Mouse (Mus musculus) thymus, adult 2 months (tissue): Measurements from ENCODE around the gene Got2. TPM values are rescaled to one million over a fixed set of nuclear protein-coding genes. Genes with fewer than 3 reads are reported as not detected.
"Not testable (repeated sequence)": the region's sequence is repeated elsewhere in the genome, so short reads cannot be mapped to it uniquely, and the experiment has no call there.

Experiments
- DNase-seq: peaks from one replicate; pipeline ENCODE4 v3.0.0; 2021
- H3K27ac ChIP-seq: fragments of 200-500 bp; 2 replicates; pipeline ENCODE4 v1.5.1; 2012; ENCODE audit warnings: low read length, control low read depth; ENCODE audit not compliant: control insufficient read depth, insufficient read depth
- H3K27me3 ChIP-seq: fragments of 200-500 bp; 2 replicates; pipeline ENCODE4 v1.6.1; 2012; ENCODE audit warnings: mild to moderate bottlenecking, low read length, moderate library complexity, mixed read lengths; ENCODE audit not compliant: control insufficient read depth, insufficient read depth
- H3K36me3 ChIP-seq: fragments of 200-500 bp; 2 replicates; pipeline ENCODE4 v1.6.1; 2012; ENCODE audit warnings: mild to moderate bottlenecking, low read length, moderate library complexity; ENCODE audit not compliant: control insufficient read depth, insufficient read depth
- H3K4me1 ChIP-seq: fragments of 200-500 bp; replicated peaks from 2 replicates; pipeline ENCODE4 v1.6.1; 2012; ENCODE audit warnings: low read length; ENCODE audit not compliant: control insufficient read depth, insufficient read depth
- H3K4me3 ChIP-seq: fragments of 200-500 bp; 2 replicates; pipeline ENCODE4 v1.5.1; 2012; ENCODE audit warnings: mild to moderate bottlenecking, low read length, control low read depth, moderate library complexity; ENCODE audit not compliant: control insufficient read depth, insufficient read depth
- CTCF ChIP-seq: fragments of 200-500 bp; IDR thresholded peaks from 2 replicates; pipeline ENCODE4 v1.5.1; 2012; ENCODE audit warnings: mild to moderate bottlenecking, control low read depth, low read length, moderate library complexity, borderline replicate concordance; ENCODE audit not compliant: control insufficient read depth, poor library complexity, insufficient read depth; ENCODE audit errors: extremely low read depth
- POLR2A ChIP-seq: fragments of 200-500 bp; IDR thresholded peaks from 2 replicates; pipeline ENCODE4 v1.6.1; 2012; ENCODE audit warnings: mild to moderate bottlenecking, low read length, control low read depth, moderate library complexity; ENCODE audit not compliant: control insufficient read depth, poor library complexity, insufficient read depth; ENCODE audit errors: extremely low read depth
- WGBS: fragments of 180-500 bp; shearing (Covaris S2); methylation state at CpG from one replicate; pipeline ENCODE4 v1.1.7; 2018; 5-methylcytosine and 5-hydroxymethylcytosine counted together
- polyA plus RNA-seq: library from polyadenylated mRNA; depleted of rRNA; stranded (reverse); fragments of >200 nt; gene quantifications from 2 replicates; pipeline ENCODE4 v1.2.3, GENCODE M21; 2012

Got2 gene
- polyA plus RNA-seq, 1 experiment = 97.7 TPM

GRCm38 (mm10) chr8:95839289-95839688, 49.1 kb downstream of the Got2 start:
- Histone ChIP-seq H3K4me3 (no peak overlapping the region), H3K36me3 (no peaks in the 10 kb centered on the region), H3K27me3 (no peaks in the 10 kb centered on the region), H3K4me1 (no peaks in the 10 kb centered on the region), H3K27ac (no peak overlapping the region)
- no peak for DNase-seq
- 98% methylated on average over 4 of the region's 4 CpGs for WGBS
- TF ChIP-seq CTCF (no peak), POLR2A (no peak)

DNA sequence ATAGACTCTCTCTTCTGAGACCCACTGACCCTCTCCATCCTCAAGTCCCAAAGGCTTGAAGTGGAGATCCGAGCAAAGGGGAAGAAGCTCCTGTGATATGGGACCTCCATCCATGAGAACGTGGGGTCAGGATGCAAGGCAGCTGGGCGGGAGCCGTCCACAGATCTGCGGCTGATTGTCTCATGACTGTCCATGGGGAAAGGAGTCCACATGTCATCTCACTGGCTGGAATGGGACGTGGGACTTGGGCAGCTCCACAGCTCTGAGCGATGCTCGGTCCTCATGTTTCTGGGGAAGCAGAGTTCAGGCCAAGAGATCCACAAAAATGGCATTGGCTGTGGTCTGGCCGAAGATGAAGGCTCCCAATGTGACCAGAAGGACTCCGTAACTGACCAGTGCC, 51.1 kb downstream of the Got2 start:
- Histone ChIP-seq H3K36me3 (no peaks in the 10 kb centered on the region), H3K27ac (no peak overlapping the region), H3K4me3 (no peak overlapping the region), H3K4me1 (no peaks in the 10 kb centered on the region), H3K27me3 (no peaks in the 10 kb centered on the region)
- no peak for DNase-seq
- WGBS = 92% methylated on average over 10 of the region's 10 CpGs
- TF ChIP-seq POLR2A = no peak
- TF ChIP-seq CTCF = no peak

DNA sequence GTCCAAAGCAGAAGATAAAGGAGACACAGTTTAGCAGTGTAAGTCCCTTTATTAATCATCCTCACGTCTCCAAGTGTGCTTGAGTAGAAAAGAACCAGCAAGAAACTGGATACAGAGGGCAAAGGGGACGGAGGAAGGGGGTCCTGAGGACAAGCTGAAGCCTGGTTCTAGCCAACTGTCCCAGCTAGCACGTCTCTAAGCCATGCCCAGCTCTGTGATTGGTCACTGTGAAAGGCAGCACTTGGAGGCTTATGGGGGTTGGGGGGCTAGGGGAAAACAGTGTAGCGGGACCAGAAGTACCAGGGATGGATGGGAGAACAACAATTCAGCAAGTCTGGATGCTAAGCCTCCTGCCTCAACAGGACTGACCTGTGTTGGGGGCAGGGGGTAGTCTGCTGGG, 52.5 kb downstream of the Got2 start:
- TF ChIP-seq CTCF = no peak
- no peak for TF ChIP-seq POLR2A
- Histone ChIP-seq H3K27me3 (no peaks in the 10 kb centered on the region), H3K4me3 (no peak overlapping the region), H3K4me1 (no peaks in the 10 kb centered on the region), H3K27ac (no peak overlapping the region), H3K36me3 (no peaks in the 10 kb centered on the region)
- WGBS = 91% methylated on average over 4 of the region's 4 CpGs
- no peak for DNase-seq

DNA sequence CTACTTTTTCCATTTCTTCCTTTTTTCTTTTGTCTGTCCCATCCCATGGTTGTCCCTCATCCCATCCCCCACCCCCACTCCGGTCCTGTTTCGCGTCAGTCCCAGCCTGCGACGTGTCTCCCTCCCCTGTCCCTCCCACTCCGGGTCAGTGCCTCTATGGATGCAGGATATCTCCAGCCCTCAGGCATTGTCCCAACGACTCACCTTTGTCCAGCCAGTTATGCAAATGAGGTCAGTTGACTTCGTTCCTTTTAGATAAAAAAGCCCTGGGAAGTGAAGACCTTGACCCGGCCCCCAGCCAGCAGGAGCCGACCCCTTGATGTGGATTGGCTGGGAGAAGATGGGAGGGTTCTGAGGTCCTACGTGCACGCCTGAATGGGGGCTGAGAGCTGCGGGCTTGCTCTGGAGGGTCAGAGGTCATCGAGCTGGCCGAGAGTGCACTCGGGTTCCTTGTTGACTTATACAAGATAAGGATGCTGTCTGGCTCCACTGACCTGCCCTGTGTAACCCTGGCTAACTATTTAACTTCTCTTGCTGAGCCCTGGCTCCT, 54.8 kb downstream of the Got2 start:
- no peak overlapping the region for H3K4me3 ChIP-seq
- DNase-seq = no peak
- TF ChIP-seq POLR2A = no peak
- no peak for TF ChIP-seq CTCF

DNA sequence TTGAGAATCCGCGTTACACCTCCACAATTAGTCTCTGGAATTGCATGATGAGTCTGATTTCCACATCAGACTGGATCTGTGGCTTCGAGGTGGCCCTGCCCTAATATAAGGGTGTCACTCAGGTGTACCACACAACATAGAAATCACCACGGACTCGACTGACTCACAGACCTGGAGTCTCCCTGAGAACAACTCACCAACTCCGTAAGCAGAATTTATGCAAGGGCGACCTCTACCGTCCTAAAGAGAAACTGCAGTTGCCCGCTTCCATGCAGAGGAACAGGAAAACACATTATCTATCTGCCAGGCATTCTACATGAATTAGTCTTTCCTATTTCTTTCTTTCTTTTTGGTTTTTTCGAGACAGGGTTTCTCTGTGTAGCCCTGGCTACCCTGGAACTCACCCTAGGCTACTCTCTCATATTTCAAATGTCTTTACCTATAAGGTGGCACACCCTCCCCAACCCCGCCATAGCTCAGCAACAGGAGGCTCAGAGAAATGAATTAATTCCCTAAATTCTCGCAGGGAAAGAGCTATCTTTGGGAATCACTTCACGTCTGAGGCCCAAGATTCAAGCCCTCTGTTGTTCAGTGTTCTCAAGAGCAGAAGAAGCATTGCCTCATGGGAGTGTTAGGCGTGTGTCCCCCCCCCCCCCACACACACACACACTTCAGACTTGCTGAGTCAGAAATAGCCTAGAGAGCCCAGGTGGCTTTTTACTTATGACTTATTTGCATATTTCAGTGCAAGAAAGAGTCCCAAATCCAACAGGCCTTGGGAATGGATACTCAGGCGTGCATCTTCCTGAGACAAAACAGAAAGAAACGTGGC, 55.5 kb downstream of the Got2 start:
- no peak overlapping the region for H3K4me3 ChIP-seq
- no peaks in the 10 kb centered on the region for H3K27me3 ChIP-seq
- H3K27ac ChIP-seq = no peak overlapping the region
- no peaks in the 10 kb centered on the region for H3K4me1 ChIP-seq
- H3K36me3 ChIP-seq = no peaks in the 10 kb centered on the region
- 25% methylated on average over 16 of the region's 16 CpGs for WGBS
- peak; percentile 86 for DNase-seq
- no peak for TF ChIP-seq CTCF
- TF ChIP-seq POLR2A = no peak

More for the DNA sequence above, 54.8 kb downstream of the Got2 start:
- Histone ChIP-seq H3K36me3 (no peaks in the 10 kb centered on the region), H3K27me3 (no peaks in the 10 kb centered on the region), H3K4me1 (no peaks in the 10 kb centered on the region), H3K27ac (no peak overlapping the region)
- WGBS = 16% methylated on average over 16 of the region's 16 CpGs

GRCm38 (mm10) chr8:95830144-95830543, 58.2 kb downstream of the Got2 start:
- TF ChIP-seq POLR2A (no peak), CTCF (no peak)
- Histone ChIP-seq H3K4me3 (no peak overlapping the region), H3K27me3 (no peaks in the 10 kb centered on the region), H3K27ac (no peak overlapping the region), H3K4me1 (no peaks in the 10 kb centered on the region), H3K36me3 (no peaks in the 10 kb centered on the region)
- no peak for DNase-seq
- 87% methylated on average over 3 of the region's 3 CpGs for WGBS

- 69% methylated on average over 25 of the region's 25 CpGs for WGBS
These were observed 63.2 kb downstream of the Got2 start, which contains the start of gene Sap18b for GRCm38 (mm10) chr8:95825162-95825561. Gene Sap18b, plus strand, starts transcription at chr8:95825346.

More at GRCm38 (mm10) chr8:95825162-95825561, 63.2 kb downstream of the Got2 start, which contains the start of gene Sap18b:
- not testable (repeated sequence) for DNase-seq, H3K27ac ChIP-seq, H3K4me1 ChIP-seq, H3K36me3 ChIP-seq, H3K27me3 ChIP-seq, H3K4me3 ChIP-seq
